Mouse (Mus musculus): ENCODE results near the gene Gtf2ird1. TPM values are rescaled to one million over a fixed set of nuclear protein-coding genes. Genes with fewer than 3 reads are reported as not detected.

Gene Gtf2ird1
- polyA plus RNA-seq, 1 experiment from 2014 or later, result 12.9 TPM

GRCm38 (mm10) chr5:134323869-134324268, 132.6 kb downstream of the Gtf2ird1 start:
- Histone ChIP-seq H3K9me3 (replicated peaks) (no peaks in the 10 kb centered on the region), H3K36me3 (no peaks in the 10 kb centered on the region), H3K4me3 (replicated peaks) (no peak overlapping the region), H3K27me3 (no peaks in the 10 kb centered on the region), H3K4me1 (replicated peaks) (peaks cover 40% of the 10 kb centered on the region), H3K9ac (no peak overlapping the region), H3K27ac (no peak overlapping the region; the same call in 1 of the 2 replicates), H3K4me2 (no peak overlapping the region)
- DNase-seq (no peak), ATAC-seq (ENCODE audit: low read depth) (no peak)
- WGBS (ENCODE audit: insufficient replicate concordance), result 39% methylated on average over 2 of the region's 2 CpGs

- 56% methylated on average over 13 of the region's 13 CpGs for WGBS (ENCODE audit: insufficient replicate concordance)
- no peak overlapping the region for H3K4me2 ChIP-seq
- no peak for DNase-seq
Measured at GRCm38 (mm10) chr5:134323311-134323710, 133.2 kb downstream of the Gtf2ird1 start.

DNA sequence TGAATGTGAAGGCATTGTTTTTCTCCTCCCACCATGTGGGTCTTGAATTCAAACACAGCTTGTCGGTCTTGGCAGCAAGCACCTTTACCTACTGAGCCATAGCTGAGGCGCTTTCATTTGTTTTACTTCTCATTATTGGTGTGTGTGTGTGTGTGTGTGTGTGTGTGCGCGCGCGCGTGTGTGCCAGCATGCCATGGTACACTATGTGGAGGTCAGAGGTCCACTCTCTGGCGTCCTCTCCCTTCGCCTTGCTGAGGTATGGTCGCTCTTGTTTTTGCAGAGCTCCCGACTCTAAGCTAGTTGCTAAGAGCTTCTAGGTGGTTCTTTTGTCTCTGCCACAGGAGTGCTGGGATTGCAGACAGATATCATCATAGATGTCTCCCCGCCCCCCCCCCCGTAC, 134.2 kb downstream of the Gtf2ird1 start:
- DNase-seq, result no peak
- no peak overlapping the region for H3K9ac ChIP-seq
- H3K27ac ChIP-seq, result no peak overlapping the region
- H3K9me3 ChIP-seq (replicated peaks), result no peaks in the 10 kb centered on the region
- no peak overlapping the region for H3K4me2 ChIP-seq
- H3K36me3 ChIP-seq, result no peaks in the 10 kb centered on the region
- H3K27me3 ChIP-seq, result no peaks in the 10 kb centered on the region
- 84% methylated on average over 13 of the region's 13 CpGs for WGBS (ENCODE audit: insufficient replicate concordance)
- peaks cover 37% of the 10 kb centered on the region for H3K4me1 ChIP-seq (replicated peaks)
- ATAC-seq (ENCODE audit: low read depth), result no peak
- no peak overlapping the region for H3K4me3 ChIP-seq (replicated peaks)

More at GRCm38 (mm10) chr5:134323311-134323710, 133.2 kb downstream of the Gtf2ird1 start:
- no peak overlapping the region for H3K9ac ChIP-seq
- ATAC-seq (ENCODE audit: low read depth), result no peak
- peaks cover 37% of the 10 kb centered on the region for H3K4me1 ChIP-seq (replicated peaks)
- H3K27me3 ChIP-seq, result no peaks in the 10 kb centered on the region
- H3K4me3 ChIP-seq (replicated peaks), result no peak overlapping the region
- no peaks in the 10 kb centered on the region for H3K36me3 ChIP-seq
- H3K27ac ChIP-seq, result no peak overlapping the region
- no peaks in the 10 kb centered on the region for H3K9me3 ChIP-seq (replicated peaks)

- no peak for DNase-seq
- H3K4me2 ChIP-seq, result no peak overlapping the region
- no peaks in the 10 kb centered on the region for H3K9me3 ChIP-seq (replicated peaks)
- H3K36me3 ChIP-seq, result no peaks in the 10 kb centered on the region
- ATAC-seq (ENCODE audit: low read depth), result no peak
- peaks cover 32% of the 10 kb centered on the region for H3K4me1 ChIP-seq (replicated peaks)
- no peak overlapping the region for H3K9ac ChIP-seq
- H3K27ac ChIP-seq, result no peak overlapping the region; the same call in 1 of the 2 replicates
- no peak overlapping the region for H3K4me3 ChIP-seq (replicated peaks)
- 66% methylated on average over 7 of the region's 7 CpGs for WGBS (ENCODE audit: insufficient replicate concordance)
- H3K27me3 ChIP-seq, result no peaks in the 10 kb centered on the region
Measured at GRCm38 (mm10) chr5:134321699-134322098, 134.8 kb downstream of the Gtf2ird1 start.

DNA sequence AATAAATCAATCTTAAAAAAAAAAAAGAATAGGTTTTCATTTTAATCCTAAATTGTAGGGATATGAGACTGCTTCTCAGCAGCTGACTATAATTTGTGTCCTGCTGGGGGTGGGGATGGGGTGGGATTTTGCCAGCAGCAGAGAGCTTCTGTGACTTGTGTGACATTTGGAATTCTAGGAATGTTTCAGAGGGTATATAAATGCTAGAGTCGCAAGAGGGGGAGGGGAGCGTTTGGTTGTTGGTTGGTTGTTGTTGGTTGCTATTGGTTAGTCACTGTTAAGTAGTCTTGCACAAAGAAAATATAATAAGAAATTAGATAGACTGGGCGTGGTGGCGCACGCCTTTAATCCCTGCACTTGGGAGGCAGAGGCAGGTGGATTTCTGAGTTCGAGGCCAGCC, 137.6 kb downstream of the Gtf2ird1 start:
- WGBS (ENCODE audit: insufficient replicate concordance), result 83% methylated on average over 6 of the region's 6 CpGs
- Histone ChIP-seq H3K4me1 (replicated peaks) (peaks cover 26% of the 10 kb centered on the region), H3K27me3 (no peaks in the 10 kb centered on the region), H3K36me3 (no peaks in the 10 kb centered on the region), H3K4me2 (no peak overlapping the region), H3K4me3 (replicated peaks) (no peak overlapping the region), H3K27ac (no peak overlapping the region), H3K9me3 (replicated peaks) (no peaks in the 10 kb centered on the region), H3K9ac (no peak overlapping the region)
- DNase-seq (no peak), ATAC-seq (ENCODE audit: low read depth) (no peak)

GRCm38 (mm10) chr5:134316721-134317120, 139.8 kb downstream of the Gtf2ird1 start:
- Histone ChIP-seq H3K4me3 (replicated peaks) (no peak overlapping the region), H3K4me1 (replicated peaks) (peaks cover 36% of the 10 kb centered on the region), H3K9me3 (replicated peaks) (no peaks in the 10 kb centered on the region), H3K36me3 (no peaks in the 10 kb centered on the region), H3K4me2 (no peak overlapping the region), H3K9ac (no peak overlapping the region), H3K27ac (no peak overlapping the region), H3K27me3 (no peaks in the 10 kb centered on the region)
- ATAC-seq (ENCODE audit: low read depth) (no peak), DNase-seq (no peak)
- WGBS (ENCODE audit: insufficient replicate concordance), result 64% methylated on average over 7 of the region's 7 CpGs

DNA sequence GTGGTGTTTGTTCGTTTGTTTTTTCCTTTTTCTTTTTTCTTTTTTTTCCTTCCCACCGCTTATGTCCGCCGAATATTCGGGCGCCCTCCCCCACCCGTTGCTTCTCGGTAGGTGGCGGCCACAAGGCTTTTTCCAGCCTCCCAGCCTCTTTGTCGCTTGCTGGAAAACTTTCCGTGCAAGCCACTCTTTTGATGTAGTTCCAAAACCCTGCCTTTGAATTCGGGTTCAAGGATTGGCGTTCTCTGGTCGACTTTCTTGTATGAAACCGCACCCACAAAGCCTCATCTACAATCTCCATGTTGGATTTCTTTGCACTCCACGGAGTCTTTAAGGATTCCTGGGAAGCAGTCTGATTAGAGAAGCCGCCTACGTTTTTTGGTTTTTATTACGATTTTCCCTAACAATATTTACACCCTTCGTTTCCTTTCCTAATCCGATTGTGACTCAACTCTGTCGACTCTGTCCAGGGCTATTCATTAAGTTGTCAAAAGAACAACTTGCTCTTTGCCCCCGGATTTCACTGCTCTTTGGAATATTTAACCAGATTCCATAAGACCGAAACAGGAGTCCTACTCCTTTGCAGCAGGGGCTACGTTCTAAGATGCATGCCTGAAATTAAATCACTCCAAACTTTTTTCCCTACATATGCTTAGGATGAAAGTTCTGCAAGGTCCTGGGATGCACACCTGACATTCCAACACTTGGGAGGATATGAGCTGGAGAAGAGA, 140.7 kb downstream of the Gtf2ird1 start:
- Histone ChIP-seq H3K36me3 (peaks cover 9% of the 10 kb centered on the region), H3K4me3 (replicated peaks) (peak overlapping the region; percentile 91), H3K4me2 (peak overlapping the region; percentile 94), H3K9ac (peak overlapping the region; percentile 96), H3K9me3 (replicated peaks) (no peaks in the 10 kb centered on the region), H3K4me1 (replicated peaks) (peaks cover 43% of the 10 kb centered on the region), H3K27me3 (no peaks in the 10 kb centered on the region), H3K27ac (peak overlapping the region; percentile 86)
- WGBS (ENCODE audit: insufficient replicate concordance), result 7% methylated on average over 25 of the region's 25 CpGs
- no peak for DNase-seq
- ATAC-seq (ENCODE audit: low read depth), result no peak

DNA sequence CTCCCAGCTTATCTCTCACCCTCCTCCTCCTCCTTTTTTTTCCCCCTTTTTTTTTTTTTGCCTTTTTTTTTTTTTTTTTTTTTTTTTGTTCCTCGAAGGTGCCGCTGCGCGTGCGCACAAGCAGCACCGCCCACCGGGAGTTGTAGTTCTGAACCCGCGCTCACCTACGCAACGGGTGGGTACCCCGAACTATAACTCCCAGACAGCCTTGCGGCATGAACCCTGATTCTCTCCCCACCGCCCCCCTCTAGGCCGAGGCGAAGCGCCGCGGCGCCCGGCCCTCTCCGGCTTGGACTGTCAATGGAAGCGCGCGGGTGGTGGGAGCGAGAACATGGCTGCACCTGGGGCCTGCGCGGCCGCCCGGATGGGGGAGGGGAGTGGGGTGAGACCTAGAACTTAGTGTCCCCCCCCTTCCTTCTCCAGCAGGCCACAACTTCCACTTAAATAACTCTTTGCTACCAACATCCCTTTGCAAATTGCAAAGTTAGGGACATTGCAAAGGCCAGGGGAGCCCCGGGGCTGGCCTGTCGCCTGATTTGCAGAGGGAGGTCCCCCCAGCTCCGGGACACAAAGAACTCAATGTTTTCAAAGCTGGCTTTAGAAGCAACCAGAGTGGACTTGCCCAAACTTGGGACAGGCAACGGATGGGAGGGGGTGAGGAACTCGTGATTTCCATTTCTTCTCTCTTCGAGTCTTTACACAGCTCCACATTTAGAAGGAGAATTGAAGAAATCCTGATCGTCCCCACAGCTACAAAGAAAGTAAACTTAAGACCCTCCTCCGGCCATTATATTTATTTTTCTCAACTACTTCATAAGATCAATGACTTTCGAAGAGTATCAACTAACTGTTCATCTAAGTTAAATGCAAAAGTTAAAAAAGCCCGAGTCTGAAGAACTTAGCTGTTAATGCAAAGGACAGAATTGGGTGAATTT, 141.6 kb downstream of the Gtf2ird1 start, which contains the start of gene Gtf2i:
Gtf2i (minus strand) TSS at position 73 of the 935 bp plus-strand sequence.
- Histone ChIP-seq H3K9ac (peak within 1 kb of the TSS; percentile 96), H3K36me3 (peaks cover 17% of the 10 kb centered on the region), H3K4me3 (replicated peaks) (peak within 1 kb of the TSS; percentile 91), H3K9me3 (replicated peaks) (no peaks in the 10 kb centered on the region), H3K27ac (peak within 1 kb of the TSS; percentile 95), H3K27me3 (no peaks in the 10 kb centered on the region), H3K4me2 (peak within 1 kb of the TSS; percentile 94), H3K4me1 (replicated peaks) (peaks cover 49% of the 10 kb centered on the region)
- ATAC-seq (ENCODE audit: low read depth) (peak; percentile 87), DNase-seq (peak; percentile 89)
- under 1% methylated on average over 40 of the region's 40 CpGs for WGBS (ENCODE audit: insufficient replicate concordance)

- DNase-seq (no peak), ATAC-seq (ENCODE audit: low read depth) (peak; percentile 21)
- Histone ChIP-seq H3K4me2 (peak overlapping the region; percentile 94), H3K9ac (peak overlapping the region; percentile 96), H3K36me3 (peaks cover 25% of the 10 kb centered on the region), H3K9me3 (replicated peaks) (no peaks in the 10 kb centered on the region), H3K27ac (peak overlapping the region; percentile 95), H3K4me3 (replicated peaks) (peak overlapping the region; percentile 91), H3K27me3 (no peaks in the 10 kb centered on the region), H3K4me1 (replicated peaks) (peaks cover 53% of the 10 kb centered on the region)
- WGBS (ENCODE audit: insufficient replicate concordance), result under 1% methylated on average over 46 of the region's 64 CpGs
Measured at GRCm38 (mm10) chr5:134314068-134314674, 142.3 kb downstream of the Gtf2ird1 start.

- Histone ChIP-seq H3K9ac (peak overlapping the region; percentile 96), H3K27me3 (no peaks in the 10 kb centered on the region), H3K27ac (peak overlapping the region; percentile 95), H3K4me2 (peak overlapping the region; percentile 94), H3K9me3 (replicated peaks) (no peaks in the 10 kb centered on the region), H3K4me3 (replicated peaks) (peak overlapping the region; percentile 91), H3K36me3 (peaks cover 28% of the 10 kb centered on the region), H3K4me1 (replicated peaks) (peaks cover 53% of the 10 kb centered on the region)
- ATAC-seq (ENCODE audit: low read depth) (peak; percentile 87), DNase-seq (peak; percentile 92)
- WGBS (ENCODE audit: insufficient replicate concordance), result under 1% methylated on average over 68 of the region's 68 CpGs
Measured at GRCm38 (mm10) chr5:134313451-134314067, 143.0 kb downstream of the Gtf2ird1 start.
